Mouse (Mus musculus) CH12.LX (cell line): Measurements from ENCODE around the gene R3hdm2.

Source experiments
- POLR2A ChIP-seq: IDR thresholded peaks from 2 replicates; pipeline ENCODE4 v1.6.1; 2011; ENCODE audit warnings: low read depth, mild to moderate bottlenecking, improper control_type of control experiment, low read length
- POLR2AphosphoS2 ChIP-seq: IDR thresholded peaks from 2 replicates; pipeline ENCODE4 v1.6.1; 2011; ENCODE audit warnings: low read depth, low read length, improper control_type of control experiment

DNA sequence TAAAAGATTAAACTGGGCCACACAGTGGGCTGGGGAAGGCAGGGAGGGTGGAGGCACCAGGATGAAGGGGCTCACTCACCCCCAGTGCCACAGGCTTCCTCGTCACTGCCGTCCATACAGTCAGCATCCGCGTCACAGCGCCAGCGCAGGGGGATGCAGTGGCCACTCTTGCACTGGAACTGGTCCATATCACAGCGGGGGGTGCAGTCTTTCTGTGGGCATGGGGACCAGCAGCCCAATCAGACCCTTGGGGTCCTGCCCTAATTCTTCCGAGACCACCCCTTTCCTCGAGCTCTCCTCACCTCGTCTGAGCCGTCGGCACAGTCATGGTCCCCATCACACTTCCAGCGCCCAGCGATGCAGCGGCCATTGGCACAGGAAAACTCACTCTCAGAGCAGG, 168.1 kb downstream of the R3hdm2 start:
- no peak for TF ChIP-seq POLR2A
- no peak for TF ChIP-seq POLR2AphosphoS2
